Mouse (Mus musculus): Measurements from ENCODE around the gene Spata4.
"Not testable (repeated sequence)": the region's sequence is repeated elsewhere in the genome, so short reads cannot be mapped to it uniquely, and the experiment has no call there.

The Spata4 gene

DNA sequence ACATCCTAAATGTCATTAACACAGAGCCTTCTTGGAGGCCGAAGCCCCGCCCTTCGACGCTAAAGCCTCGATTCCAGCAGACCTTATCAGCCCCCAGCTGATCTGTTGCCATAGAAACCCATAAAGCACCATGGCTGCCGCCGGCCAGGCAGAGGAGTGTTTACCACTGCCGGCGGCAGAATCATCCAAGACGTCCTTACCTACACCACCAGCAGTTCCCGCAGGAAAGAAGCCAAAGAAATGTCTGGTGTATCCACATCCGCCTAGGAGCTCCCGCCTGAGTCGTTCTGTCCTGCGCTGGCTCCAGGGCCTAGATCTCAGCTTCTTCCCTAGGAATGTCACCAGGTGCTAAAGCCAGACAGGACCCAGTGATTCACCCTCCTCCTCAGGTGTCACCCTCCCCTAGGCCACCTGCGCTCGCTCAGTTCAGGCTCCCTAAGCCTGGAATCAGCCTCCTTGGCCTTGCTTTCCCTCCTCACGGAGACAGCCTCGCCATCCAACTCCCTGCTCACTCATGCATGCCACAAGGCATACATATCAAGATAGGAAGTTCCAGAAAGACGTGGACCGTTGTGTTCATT, at the start of gene Spata4:
TSS of gene Spata4 (plus strand) at position 111 of the 581 bp plus-strand sequence.
- peak; percentile 45 for DNase-seq (ENCODE audit: low spot score)

DNA sequence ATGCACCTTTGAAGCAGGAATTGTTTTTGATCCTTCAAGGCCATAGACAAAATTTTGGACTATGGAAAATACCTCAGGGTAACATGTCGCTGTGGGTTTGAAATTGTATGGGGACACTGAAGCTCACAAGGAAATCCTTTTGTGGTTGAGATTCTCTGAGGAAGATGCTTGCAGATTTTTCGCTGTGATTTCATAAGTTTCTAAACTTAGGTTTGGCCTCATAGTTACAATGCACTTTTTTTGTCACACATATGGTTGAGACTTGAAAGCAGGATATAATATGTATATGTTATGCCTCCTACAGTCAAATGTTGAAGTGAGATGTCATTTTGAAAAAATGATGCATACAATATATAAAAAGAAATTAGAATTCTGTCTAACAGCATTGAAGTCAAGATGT, 45.7 kb upstream of the Spata4 start:
- no peak for DNase-seq (ENCODE audit: low spot score)

DNA sequence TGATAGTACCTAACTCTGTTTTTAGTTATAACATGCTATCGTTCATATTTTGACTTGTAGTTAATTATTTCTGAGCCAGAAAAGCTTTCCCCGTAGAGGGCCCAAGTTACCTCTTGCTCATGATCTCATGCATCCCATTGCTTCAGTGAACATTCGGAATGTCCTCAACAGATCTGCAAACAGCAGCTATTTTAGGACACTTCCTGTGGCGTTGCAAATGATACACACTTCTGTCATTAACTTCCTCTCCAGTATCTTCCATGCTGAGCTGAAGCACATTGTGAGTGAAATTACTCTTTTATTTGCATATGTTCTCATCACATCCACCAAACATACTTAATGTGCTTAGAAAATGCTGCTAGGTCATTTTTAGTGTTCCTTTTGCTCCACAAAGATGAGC, 38.4 kb upstream of the Spata4 start:
- no peak for DNase-seq (ENCODE audit: low spot score)

- DNase-seq (ENCODE audit: low spot score): no peak
These were observed 35.4 kb upstream of the Spata4 start for GRCm38 (mm10) chr8:54565181-54565580.

DNA sequence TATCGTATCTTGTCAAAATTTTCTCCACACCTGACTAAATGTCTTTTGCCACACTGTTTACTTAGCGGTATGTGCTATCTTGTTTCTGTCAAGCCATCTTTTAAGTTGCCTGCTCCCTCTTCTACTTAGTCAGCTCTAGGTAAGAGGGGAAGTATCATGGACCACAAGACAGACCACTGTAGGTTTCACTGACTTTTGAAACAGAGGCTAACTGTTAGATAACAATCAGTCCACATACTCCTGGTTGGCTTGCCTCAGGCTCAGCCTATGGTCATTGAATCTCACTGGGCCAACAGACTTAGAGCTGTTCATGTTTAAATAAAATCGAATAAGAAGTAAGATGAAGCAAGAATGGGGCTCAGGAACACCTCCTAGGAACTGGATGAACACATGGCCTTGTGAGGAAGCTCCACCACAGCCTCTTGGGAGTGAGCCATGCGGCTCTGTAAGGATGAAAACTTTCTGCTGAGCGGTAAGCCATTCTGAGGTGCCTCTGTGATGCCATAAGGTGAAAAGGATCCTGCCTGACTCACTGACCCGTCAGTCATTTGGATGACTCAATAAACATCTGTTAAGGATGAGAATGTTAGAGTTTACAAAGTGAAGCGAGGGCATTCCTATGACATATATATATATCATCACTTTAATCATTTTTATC, 34.8 kb upstream of the Spata4 start:
- DNase-seq (ENCODE audit: low spot score): no peak

DNA sequence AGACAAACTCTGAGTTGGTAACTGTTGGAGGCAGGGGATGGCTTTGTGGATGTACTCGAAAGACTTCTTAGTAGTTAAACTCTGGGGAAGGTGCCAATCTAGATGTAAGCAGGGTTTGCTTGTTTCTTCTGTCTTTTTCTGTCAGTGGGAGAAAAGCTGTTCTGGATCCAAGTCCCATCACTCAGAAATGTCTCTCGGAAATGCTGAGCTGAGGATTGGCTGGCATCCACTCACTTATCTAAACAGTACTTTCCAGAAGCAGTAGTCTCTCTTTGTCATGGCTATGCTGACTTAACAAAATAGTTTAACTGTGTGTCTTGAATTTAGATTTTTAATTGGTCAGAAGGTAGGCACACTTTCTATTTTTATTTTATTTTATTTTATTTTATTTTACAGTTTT, 33.4 kb upstream of the Spata4 start:
- no peak for DNase-seq (ENCODE audit: low spot score)

DNA sequence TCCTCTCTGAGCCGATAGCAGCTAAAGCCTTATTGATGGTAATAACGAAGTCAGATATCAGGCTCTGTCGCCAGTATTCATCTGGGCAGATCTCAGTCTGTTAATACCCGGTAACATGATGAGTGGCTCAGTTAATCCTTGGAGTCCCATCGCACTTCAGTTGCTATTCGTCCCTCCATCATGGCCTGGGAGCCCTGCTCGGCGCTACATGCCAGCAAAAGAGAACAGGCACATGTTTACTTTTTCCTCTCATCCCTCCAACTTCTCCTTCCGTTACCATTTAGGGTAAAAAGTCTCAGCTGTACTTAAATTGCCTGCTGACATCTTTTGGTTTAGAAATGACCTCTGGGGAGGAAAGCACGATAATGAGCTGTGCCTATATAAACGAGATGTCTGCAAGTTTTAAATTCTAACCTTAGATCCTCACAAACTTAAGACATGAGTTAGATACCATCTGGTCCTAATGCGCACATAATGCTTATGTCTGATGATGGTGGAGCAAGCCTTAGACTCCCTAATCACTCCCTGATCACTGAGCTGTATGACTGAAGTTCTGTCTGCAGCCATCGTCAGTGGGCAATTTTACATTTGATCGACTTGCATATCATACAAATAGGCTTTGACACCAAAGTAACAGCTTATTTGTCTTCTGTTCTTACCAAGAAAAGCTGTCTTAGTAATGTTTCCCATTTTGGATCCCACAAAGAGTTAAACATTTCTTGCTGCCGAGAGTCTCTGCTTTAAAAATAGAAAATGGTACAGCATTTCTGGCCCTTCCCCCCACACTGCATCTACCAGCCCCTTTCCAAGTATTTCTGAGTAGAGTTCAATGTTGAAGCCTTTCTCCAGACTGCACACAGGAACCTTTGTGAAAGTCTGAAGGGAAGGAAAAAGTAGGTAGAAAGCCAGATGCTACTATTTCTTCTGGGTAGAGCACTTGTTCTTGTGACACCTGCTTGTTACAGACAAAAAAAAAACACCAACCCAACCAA, 29.7 kb upstream of the Spata4 start:
- DNase-seq (ENCODE audit: low spot score): no peak

DNA sequence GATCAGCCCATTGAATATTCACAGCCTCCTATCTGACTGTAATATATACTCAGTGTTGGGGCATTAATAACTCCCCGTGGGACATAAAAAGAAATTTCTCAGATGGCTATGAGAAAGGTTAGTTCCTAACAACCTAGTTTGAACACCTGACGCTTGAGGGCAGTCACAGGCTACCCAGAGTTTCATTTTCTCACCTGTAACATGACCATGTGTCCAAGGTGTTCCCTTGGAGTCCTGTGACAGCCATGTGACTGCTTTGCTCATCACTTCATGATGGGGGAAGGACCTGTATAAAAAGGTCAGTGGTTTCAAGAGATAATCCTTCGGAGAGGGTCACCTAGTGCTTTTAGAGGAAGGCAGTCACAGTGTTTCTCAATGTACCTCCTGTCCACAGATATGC, 19.1 kb upstream of the Spata4 start:
- no peak for DNase-seq (ENCODE audit: low spot score)

GRCm38 (mm10) chr8:54582886-54583285, 17.7 kb upstream of the Spata4 start:
- no peak for DNase-seq (ENCODE audit: low spot score)

- DNase-seq (ENCODE audit: low spot score): no peak
These were observed 5.9 kb upstream of the Spata4 start for GRCm38 (mm10) chr8:54594634-54595033.

DNA sequence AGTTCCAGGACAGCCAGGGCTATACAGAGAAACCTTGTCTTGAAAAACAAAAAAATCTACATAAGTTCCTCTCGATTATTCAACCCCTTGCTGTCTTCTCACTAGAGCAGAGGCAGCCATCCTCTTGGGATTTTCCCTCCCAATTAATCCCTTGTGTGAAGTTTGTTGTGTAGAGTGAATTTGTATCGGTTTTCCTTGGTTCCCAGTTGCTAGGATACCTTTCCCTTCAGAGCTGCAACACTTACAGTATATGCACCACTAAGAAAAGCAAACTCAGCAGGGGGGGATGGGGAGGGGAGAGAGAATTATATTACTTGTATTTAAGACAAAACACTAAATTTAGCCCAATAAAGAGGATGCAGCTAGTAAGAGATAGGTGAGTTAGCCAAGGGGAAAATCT, 4.5 kb upstream of the Spata4 start:
- no peak for DNase-seq (ENCODE audit: low spot score)

DNA sequence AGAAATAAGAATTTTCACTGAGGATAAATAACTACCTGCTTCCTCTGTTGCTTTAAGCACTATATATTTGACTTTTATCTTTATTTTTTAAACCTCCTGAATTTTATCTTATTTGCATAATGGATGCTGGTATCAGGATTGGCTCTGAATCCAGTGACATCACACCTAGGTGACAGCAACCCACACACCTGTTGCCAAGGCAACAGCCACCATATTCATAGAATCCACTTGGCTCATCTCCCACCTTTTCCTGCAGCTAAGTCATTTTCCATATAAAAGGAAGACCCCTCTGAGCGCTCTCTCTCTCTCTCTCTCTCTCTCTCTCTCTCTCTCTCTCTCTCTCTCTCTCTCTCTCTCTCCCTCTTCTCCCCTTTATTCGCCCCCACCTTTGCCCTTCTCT, 3.6 kb upstream of the Spata4 start:
- DNase-seq (ENCODE audit: low spot score): no peak

DNA sequence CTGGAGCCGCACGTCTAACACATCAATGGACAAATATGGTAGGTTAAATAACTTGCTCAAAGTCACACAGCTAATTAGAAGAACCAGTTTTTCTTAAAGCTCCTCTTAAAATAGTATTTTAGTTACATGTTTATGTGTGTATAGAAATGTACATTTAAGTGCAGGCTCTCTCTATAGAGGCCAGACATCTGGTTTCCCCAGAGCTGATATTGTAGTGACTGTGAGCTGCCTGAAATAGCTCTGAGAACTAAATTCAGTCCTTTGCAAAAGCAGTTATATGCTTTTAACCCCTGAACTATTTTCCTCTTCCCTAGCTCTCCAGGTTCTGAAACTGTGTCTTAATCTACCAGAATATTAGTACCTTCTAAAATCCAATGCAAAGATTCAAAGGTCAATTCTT, 3.2 kb upstream of the Spata4 start:
- DNase-seq (ENCODE audit: low spot score): no peak

DNA sequence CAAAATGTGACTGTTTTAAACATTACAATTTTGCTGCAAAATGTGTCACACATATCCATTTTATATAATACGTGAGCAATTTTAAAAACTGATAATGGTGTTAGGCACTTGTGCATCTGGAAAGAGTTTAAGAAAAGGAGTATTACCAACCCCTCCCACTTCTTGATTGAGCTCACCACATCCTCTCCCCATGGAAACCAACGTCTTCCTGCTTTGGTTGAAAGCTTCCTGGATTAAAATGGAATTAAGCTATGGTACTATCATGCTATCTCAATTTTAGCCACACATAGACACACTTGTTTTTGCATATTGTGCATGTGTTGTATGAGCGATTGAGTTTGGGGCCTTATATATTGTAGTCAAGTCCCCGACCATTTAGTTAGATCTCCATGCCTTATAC, 2.9 kb downstream of the Spata4 start:
- DNase-seq (ENCODE audit: low spot score): no peak

GRCm38 (mm10) chr8:54609336-54609735, 8.8 kb downstream of the Spata4 start:
- no peak for DNase-seq (ENCODE audit: low spot score)

DNA sequence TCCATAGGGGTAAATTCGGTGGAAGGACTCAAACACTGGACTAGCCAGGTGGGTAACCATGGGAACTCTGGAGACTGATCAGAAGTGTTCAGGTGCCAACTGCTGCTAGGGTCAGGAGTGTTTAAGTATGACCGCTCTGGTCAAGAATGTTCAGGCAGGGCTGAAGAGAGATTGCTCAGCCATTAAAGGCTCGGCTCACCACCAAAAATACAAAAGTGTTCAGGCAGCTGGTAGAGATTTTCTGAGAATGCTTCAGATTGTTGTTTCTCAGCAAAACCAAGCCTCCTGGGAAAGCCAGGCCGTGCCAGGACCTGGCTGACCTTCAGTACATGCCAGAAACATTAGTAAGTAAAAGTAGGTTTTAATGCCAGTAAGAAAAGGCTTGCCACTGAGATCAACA, 9.7 kb downstream of the Spata4 start:
- DNase-seq (ENCODE audit: low spot score): no peak

GRCm38 (mm10) chr8:54616710-54617109, 16.1 kb downstream of the Spata4 start:
- DNase-seq (ENCODE audit: low spot score): not testable (repeated sequence)

GRCm38 (mm10) chr8:54638634-54639033, 38.1 kb downstream of the Spata4 start:
- no peak for DNase-seq (ENCODE audit: low spot score)

Data from testis, postnatal 14 days (tissue).